Mouse (Mus musculus): ENCODE measurements at regions not wholly inside any gene's neighbourhood (a gene's known extent, or its start where the extent isn't known, plus 50 kb on each side); places are given as distances from the start of the nearest gene placed in this dataset.

DNA sequence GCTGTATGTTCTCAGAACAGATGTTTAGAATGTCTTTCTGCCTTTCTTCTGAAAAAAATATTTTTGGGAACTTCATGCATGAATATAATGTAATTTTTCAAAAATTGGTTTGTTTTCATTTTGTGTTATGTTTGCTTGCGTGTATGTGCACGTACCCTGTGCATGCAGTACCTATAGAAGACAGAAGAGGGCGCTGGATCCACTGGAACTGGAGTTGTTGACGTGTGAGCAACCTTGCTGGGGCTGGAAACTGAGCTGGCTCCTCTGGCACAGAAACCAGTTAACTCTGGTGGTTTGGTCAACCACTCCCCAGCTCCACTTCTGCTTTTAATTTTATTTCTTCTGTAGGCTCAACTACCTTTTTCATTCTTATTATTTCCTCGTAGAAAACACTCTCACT lies 702.0 kb upstream of the Tmpo start:
- DNase-seq = peak in 1 of 2 experiments; percentile 53

DNA sequence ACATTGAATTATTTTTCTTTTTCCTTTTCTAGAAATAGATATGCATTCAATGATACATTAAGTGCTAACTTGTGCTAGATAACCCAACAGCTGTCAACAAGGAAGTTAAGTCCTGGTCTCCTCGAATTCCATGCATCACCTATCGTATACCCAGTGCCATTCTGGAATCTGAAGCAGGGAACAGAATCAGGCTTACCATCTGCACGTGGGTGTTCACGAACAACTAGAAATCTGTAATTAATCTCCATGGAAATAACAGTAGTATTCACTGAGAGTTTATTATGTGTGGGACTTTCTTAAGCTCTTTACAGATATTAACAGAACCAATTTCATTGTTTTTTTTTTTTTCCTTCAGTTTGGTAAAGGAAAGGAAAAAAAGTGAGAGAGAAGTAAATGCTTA lies 701.4 kb upstream of the Tmpo start:
- no peak for DNase-seq

GRCm38 (mm10) chr10:91881521-91882228 lies 700.6 kb upstream of the Tmpo start:
- DNase-seq = no peak

DNA sequence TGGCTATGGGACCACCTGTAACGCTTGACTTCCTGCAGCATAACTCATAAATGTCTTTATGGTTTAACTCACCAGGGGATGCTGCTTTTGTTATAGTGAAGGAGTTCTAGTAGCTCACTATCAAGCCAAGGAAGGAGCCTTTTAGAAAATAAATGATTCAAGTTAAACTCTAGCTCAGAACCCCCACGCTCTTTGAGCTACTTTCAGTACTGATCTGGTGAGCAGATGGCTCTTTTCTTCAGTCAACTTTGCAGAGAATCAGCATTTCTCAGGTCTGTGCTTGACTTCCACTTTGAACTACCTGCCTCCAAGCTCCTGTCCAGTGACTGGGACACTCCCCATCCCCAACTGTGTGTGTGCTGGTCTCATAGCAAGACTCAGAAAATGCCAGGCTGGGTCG lies 694.3 kb upstream of the Tmpo start:
- DNase-seq = no peak

DNA sequence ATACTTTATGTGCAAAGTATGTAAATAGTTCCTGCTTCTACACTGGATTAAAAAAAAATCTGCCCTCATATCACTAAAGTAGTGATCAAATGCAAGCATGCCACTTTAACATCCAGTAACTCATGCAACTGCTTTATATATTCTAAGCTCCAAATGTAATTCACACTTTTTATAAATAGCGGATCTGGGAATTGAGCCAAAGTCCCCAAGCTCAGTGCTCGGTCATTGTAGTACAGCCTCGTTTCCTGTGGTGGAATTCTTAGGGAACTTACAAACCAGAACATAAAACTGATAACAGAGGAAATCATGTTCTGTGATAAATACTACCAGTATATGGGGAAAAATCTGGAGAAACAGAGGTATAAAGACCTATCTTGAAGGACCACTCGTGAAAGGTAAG lies 690.1 kb upstream of the Tmpo start:
- DNase-seq = no peak

DNA sequence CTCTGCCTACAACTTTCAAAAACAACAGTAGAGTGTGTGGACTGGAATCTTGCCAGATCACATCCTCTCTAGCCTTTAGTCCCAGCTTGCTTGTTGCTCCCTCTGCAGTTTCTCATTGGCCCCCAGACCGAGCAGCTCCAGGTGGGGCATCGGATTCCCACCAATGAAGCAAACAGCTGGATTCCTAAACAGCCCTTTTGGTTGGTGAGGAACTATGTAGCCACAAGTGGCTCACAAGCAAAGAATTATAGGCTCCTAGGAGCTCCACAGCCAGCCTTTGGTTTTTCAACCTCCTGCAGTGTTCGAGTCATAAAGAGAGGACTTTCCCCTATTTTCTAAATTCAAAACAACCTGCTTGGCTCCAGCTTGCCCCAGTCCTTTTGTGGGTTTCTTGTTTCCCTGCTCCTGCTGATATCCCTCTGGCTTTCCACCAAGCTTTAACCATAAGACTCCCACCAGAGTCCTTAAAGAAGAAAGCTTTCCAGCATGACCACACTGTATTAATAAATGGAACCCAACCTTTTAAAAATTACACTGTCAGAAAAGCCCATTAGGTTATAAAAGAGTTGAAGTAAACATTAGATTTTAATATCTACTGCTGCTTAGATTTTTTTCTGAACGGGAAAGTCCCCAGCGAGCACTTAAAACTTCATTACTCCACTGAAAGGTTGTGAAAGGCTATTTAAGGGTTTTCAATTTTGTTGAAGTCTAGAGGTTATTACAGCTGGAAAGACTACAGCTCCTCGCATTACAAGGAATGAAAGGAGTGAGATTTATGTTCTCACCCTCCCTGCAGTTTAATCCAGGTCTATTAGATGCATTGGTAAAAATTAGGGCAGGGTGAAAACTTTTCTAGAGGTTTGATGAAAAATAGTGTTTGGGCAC lies 677.8 kb upstream of the Tmpo start:
- DNase-seq = no peak

- DNase-seq = no peak
These were observed 646.0 kb upstream of the Tmpo start for GRCm38 (mm10) chr10:91827074-91827473.

DNA sequence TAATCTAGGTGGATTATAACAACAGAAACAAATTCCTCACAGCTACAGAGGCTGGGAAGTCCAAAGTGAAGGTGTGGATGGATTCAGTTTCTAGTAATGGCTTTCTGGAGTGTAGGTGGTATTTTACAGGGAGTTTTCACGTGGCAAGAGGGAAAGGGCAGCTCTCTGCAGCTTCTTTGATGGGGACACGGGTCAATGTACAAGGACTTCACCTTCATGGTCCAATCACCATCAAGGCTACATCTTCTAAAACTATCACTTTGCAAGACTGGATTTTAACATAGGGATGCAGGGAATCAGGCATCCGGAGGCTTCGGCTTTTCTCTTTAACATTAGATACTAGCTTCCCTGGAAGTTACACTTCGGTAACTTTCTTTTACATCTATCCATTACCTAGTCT lies 642.4 kb upstream of the Tmpo start:
- DNase-seq = no peak

GRCm38 (mm10) chr10:91804870-91805269 lies 623.8 kb upstream of the Tmpo start:
- DNase-seq = no peak

Measured in cerebellum, postnatal 14 days (tissue).